ENCODE assay signal across 1 mouse cellular context in genomic region chr4:132309140-132309848, GRCm38 (mm10).
TF ChIP-seq lines count a peak whose summit lies in the region.

No protein-coding gene starts in this region.

TF ChIP-seq in CH12.LX, 34 proteins besides CTCF, POLR2A, EP300 and RAD21:
- TF ChIP-seq POLR2AphosphoS2 (IDR thresholded peaks at IDR 0.05; ENCODE audit: low read depth, low read length) (peak; percentile 52), SIN3A (IDR thresholded peaks at IDR 0.05; ENCODE audit: low read length) (no peak), IRF4 (IDR thresholded peaks at IDR 0.05; ENCODE audit: low read depth, low read length) (no peak), SMC3 (IDR thresholded peaks at IDR 0.05; ENCODE audit: low read depth, low read length) (no peak), TCF12 (IDR thresholded peaks at IDR 0.05; ENCODE audit: low read depth, low read length) (no peak), NELFE (IDR thresholded peaks at IDR 0.05; ENCODE audit: low read depth, low read length) (0 out of 2 replicates have a peak, but pooled peaks have one; percentile 24), ZNF384 (IDR thresholded peaks at IDR 0.05; ENCODE audit: low read depth, low read length) (no peak), ELF1 (IDR thresholded peaks at IDR 0.05; ENCODE audit: low read depth, low read length) (no peak), KAT2A (IDR thresholded peaks at IDR 0.05; ENCODE audit: insufficient replicate concordance, low read length) (no peak), E2F4 (IDR thresholded peaks at IDR 0.05; ENCODE audit: insufficient replicate concordance, low read depth, low read length) (no peak), ETS1 (conservative IDR thresholded peaks at IDR 0.05; ENCODE audit: low read depth, low read length) (no peak), ZC3H11A (IDR thresholded peaks at IDR 0.05; ENCODE audit: low read depth, low read length) (no peak), MYC (IDR thresholded peaks at IDR 0.05; ENCODE audit: low read depth, low read length) (peak; percentile 50), GABPA (IDR thresholded peaks at IDR 0.05; ENCODE audit: insufficient replicate concordance, low read depth, low read length) (no peak), MAZ (IDR thresholded peaks at IDR 0.05; ENCODE audit: low read depth, low read length) (no peak), ZKSCAN1 (IDR thresholded peaks at IDR 0.05; ENCODE audit: borderline replicate concordance, low read depth, low read length) (no peak), MAFK (IDR thresholded peaks at IDR 0.05; ENCODE audit: insufficient replicate concordance, low read length) (no peak), TBP (conservative IDR thresholded peaks at IDR 0.05; ENCODE audit: low read depth, low read length) (no peak), HCFC1 (IDR thresholded peaks at IDR 0.05; ENCODE audit: low read depth, low read length) (no peak), USF2 (conservative IDR thresholded peaks at IDR 0.05; ENCODE audit: low read depth, low read length) (no peak; the same call in 1 of the 2 replicates), PAX5 (IDR thresholded peaks at IDR 0.05; ENCODE audit: low read length) (no peak), MEF2A (IDR thresholded peaks at IDR 0.05; ENCODE audit: borderline replicate concordance, low read depth, low read length) (no peak), NRF1 (IDR thresholded peaks at IDR 0.05; ENCODE audit: low read depth, low read length) (no peak), CHD1 (IDR thresholded peaks at IDR 0.05; ENCODE audit: low read depth, low read length) (0 out of 2 replicates have a peak, but pooled peaks have one; percentile 30), CHD2 (IDR thresholded peaks at IDR 0.05; ENCODE audit: low read length) (no peak), ZMIZ1 (IDR thresholded peaks at IDR 0.05; ENCODE audit: low read depth, low read length) (no peak; the same call in 1 of the 2 replicates), USF1 (IDR thresholded peaks at IDR 0.05; ENCODE audit: low read depth, low read length) (no peak), MAX (IDR thresholded peaks at IDR 0.05; ENCODE audit: low read length) (no peak), MXI1 (IDR thresholded peaks at IDR 0.05; ENCODE audit: low read depth, low read length) (no peak), JUN (IDR thresholded peaks at IDR 0.05; ENCODE audit: insufficient read depth, low read depth, low read length) (no peak), JUND (conservative IDR thresholded peaks at IDR 0.05; ENCODE audit: low read depth, low read length) (no peak), RCOR1 (conservative IDR thresholded peaks at IDR 0.05; ENCODE audit: low read depth, low read length) (peak; percentile 45; the same call in 1 of the 2 replicates), BHLHE40 (IDR thresholded peaks at IDR 0.05; ENCODE audit: low read depth, low read length) (no peak)
